Comparison of ENCODE assay signal across 8 mouse cellular contexts in the genomic region with DNA sequence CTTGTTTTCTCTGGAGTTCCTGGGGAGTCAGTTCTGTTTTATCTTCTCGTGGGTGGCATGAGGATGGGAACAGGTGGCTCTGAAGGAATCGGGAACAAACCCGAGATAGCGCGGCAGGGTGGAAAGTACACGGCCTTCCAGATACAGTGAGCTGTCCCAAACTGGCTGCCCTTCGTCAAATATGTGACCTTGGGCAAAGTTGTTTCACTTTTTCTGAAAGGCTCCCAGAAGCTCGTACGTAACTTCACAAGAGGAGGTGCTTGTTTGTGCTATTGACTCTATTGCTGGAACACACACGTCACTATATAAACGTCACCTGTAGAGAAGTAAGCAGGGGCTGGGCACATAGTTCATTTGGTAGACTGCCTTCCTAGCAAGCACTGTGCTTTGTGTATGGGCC. TPM values are rescaled to one million over a fixed set of nuclear protein-coding genes. Genes with fewer than 3 reads are reported as not detected.
DNase-seq lines count a peak whose midpoint lies in the region; ATAC-seq and TF ChIP-seq lines count a peak whose summit lies in the region.

No protein-coding gene starts in this region.

- TF ChIP-seq CTCF in liver, adult 2 months (IDR thresholded peaks at IDR 0.05; ENCODE audit: low read depth, low read length): no peak

- no peaks in the 10 kb centered on the region for H3K36me3 ChIP-seq in liver, adult 2 months (ENCODE audit: control insufficient read depth, insufficient read depth, low read length)
- no peaks in the 10 kb centered on the region for H3K36me3 ChIP-seq in forebrain, embryonic 15.5 days
- H3K36me3 ChIP-seq in kidney, embryonic 15.5 days: no peaks in the 10 kb centered on the region
- no peaks in the 10 kb centered on the region for H3K36me3 ChIP-seq in stomach, embryonic 15.5 days

- no peak overlapping the region for H3K27ac ChIP-seq in liver, adult 2 months (replicated peaks; ENCODE audit: insufficient read depth, low read depth, low read length)
- peak overlapping the region; percentile 53; the same call in 1 of the 2 replicates for H3K27ac ChIP-seq in forebrain, embryonic 15.5 days (replicated peaks)
- H3K27ac ChIP-seq in kidney, embryonic 15.5 days: peak overlapping the region; percentile 91
- peak overlapping the region; percentile 95 for H3K27ac ChIP-seq in stomach, embryonic 15.5 days

- DNase-seq in liver, adult 2 months (ENCODE audit: extremely low read depth, low read depth, low spot score): peak; percentile 64
- DNase-seq in liver (no peak), adipocyte (ENCODE audit: low spot score) (no peak)
- DNase-seq in T-cell, adult 2 months (ENCODE audit: low spot score): peak; percentile 86
- DNase-seq in lung, postnatal 36 days: peak; percentile 64

- no peak overlapping the region; the same call in 1 of the 2 replicates for H3K9ac ChIP-seq in liver, adult 2 months (ENCODE audit: low read depth, low read length)
- H3K9ac ChIP-seq in forebrain, embryonic 15.5 days (replicated peaks): peak overlapping the region; percentile 47
- peak overlapping the region; percentile 41; the same call in 1 of the 2 replicates for H3K9ac ChIP-seq in kidney, embryonic 15.5 days
- H3K9ac ChIP-seq in stomach, embryonic 15.5 days: no peak overlapping the region

- H3K4me2 ChIP-seq in forebrain, embryonic 15.5 days (replicated peaks): peak overlapping the region; percentile 86
- peak overlapping the region; percentile 95 for H3K4me2 ChIP-seq in kidney, embryonic 15.5 days
- peak overlapping the region; percentile 87 for H3K4me2 ChIP-seq in stomach, embryonic 15.5 days

- WGBS in liver, adult 2 months: 3% methylated on average over 11 of the region's 11 CpGs
- 2% methylated on average over 11 of the region's 11 CpGs for WGBS in forebrain, embryonic 15.5 days
- WGBS in kidney, embryonic 15.5 days: 4% methylated on average over 11 of the region's 11 CpGs
- 4% methylated on average over 11 of the region's 11 CpGs for WGBS in stomach, embryonic 15.5 days

- H3K27me3 ChIP-seq in liver, adult 2 months (ENCODE audit: control insufficient read depth, insufficient read depth, low read length): no peaks in the 10 kb centered on the region
- H3K27me3 ChIP-seq in forebrain, embryonic 15.5 days: peaks cover 8% of the 10 kb centered on the region; the same call in 1 of the 2 replicates
- peaks cover 3% of the 10 kb centered on the region; the same call in 1 of the 2 replicates for H3K27me3 ChIP-seq in kidney, embryonic 15.5 days
- H3K27me3 ChIP-seq in stomach, embryonic 15.5 days (replicated peaks): no peaks in the 10 kb centered on the region

- no peak for TF ChIP-seq POLR2A in liver, adult 2 months (IDR thresholded peaks at IDR 0.05; ENCODE audit: extremely low read depth, insufficient read depth, low read length)

- peak overlapping the region; percentile 72 for H3K4me3 ChIP-seq in liver, adult 2 months (ENCODE audit: insufficient read depth, low read depth, low read length)
- peak overlapping the region; percentile 52 for H3K4me3 ChIP-seq in forebrain, embryonic 15.5 days
- H3K4me3 ChIP-seq in kidney, embryonic 15.5 days (replicated peaks): peak overlapping the region; percentile 65
- peak overlapping the region; percentile 54 for H3K4me3 ChIP-seq in stomach, embryonic 15.5 days (replicated peaks)

- H3K9me3 ChIP-seq in forebrain, embryonic 15.5 days: no peaks in the 10 kb centered on the region
- H3K9me3 ChIP-seq in kidney, embryonic 15.5 days (replicated peaks): no peaks in the 10 kb centered on the region
- H3K9me3 ChIP-seq in stomach, embryonic 15.5 days: no peaks in the 10 kb centered on the region

- ATAC-seq in forebrain, embryonic 15.5 days (replicated peaks): peak; percentile 30
- ATAC-seq in kidney, embryonic 15.5 days (replicated peaks; ENCODE audit: low FRiP score): peak; percentile 35
- peak; percentile 71; the same call in 1 of the 2 replicates for ATAC-seq in stomach, embryonic 15.5 days (ENCODE audit: insufficient read depth, low FRiP score, low read depth)

- H3K4me1 ChIP-seq in liver, adult 2 months (ENCODE audit: control insufficient read depth, insufficient read depth, low read length): peaks cover 2% of the 10 kb centered on the region; the same call in 1 of the 2 replicates
- H3K4me1 ChIP-seq in forebrain, embryonic 15.5 days: peaks cover 14% of the 10 kb centered on the region
- H3K4me1 ChIP-seq in kidney, embryonic 15.5 days: peaks cover 9% of the 10 kb centered on the region; the same call in 1 of the 2 replicates
- H3K4me1 ChIP-seq in stomach, embryonic 15.5 days: 0 out of 2 replicates have a peak, but pooled peaks cover 5% of the 10 kb centered on the region

- no peaks in the 10 kb centered on the region for H3K79me2 ChIP-seq in liver, adult 2 months (ENCODE audit: control insufficient read depth, insufficient read depth, low read length)

RNA-seq across cellular contexts. Expression of a gene that starts 49.9 kb away (rescaled TPM):
- not detected in 2 replicates for total RNA-seq in liver, adult 2 months (2014; rRNA removed)
- polyA plus RNA-seq in liver, adult 2 months (2012; rRNA removed): not detected in 2 replicates
- polyA plus RNA-seq in forebrain, embryonic 15.5 days (2015; fragmentation: Nextera tagmentation; extraction: Ambion mirVana): not detected in 2 replicates
- polyA plus RNA-seq in kidney, embryonic 15.5 days (2015; fragmentation: Nextera tagmentation; extraction: Ambion mirVana): not detected in 2 replicates
- polyA plus RNA-seq in stomach, embryonic 15.5 days (2015; fragmentation: Nextera tagmentation; extraction: Ambion mirVana): not detected in 2 replicates

Comparison
In these comparisons a context has a peak if more than half of its experiments do, and no peak if none do; other contexts are left out.
1. DNase-seq: peak in liver, adult 2 months (single experiment), T-cell, adult 2 months (single experiment) and lung, postnatal 36 days (single experiment); none in liver (single experiment) and adipocyte (single experiment).
2. H3K9ac ChIP-seq: peak in forebrain, embryonic 15.5 days (single experiment) and kidney, embryonic 15.5 days (single experiment); none in liver, adult 2 months (single experiment) and stomach, embryonic 15.5 days (single experiment).
3. Peak in every context shown above with its lines, with median percentiles within 50 percentile points of each other: H3K4me3 ChIP-seq, ATAC-seq and H3K4me2 ChIP-seq.